Mouse (Mus musculus) stomach, postnatal 0 days (tissue): ENCODE measurements around the gene Ubqln4.

Experiments used
- CTCF ChIP-seq: IDR thresholded peaks from 2 replicates; pipeline ENCODE4 v1.5.1; 2016; ENCODE audit warnings: antibody characterized with exemption, low read depth, mild to moderate bottlenecking, moderate library complexity
- EP300 ChIP-seq: optimal IDR thresholded peaks from 2 replicates; pipeline ENCODE3; 2016; ENCODE audit warnings: antibody characterized with exemption

DNA sequence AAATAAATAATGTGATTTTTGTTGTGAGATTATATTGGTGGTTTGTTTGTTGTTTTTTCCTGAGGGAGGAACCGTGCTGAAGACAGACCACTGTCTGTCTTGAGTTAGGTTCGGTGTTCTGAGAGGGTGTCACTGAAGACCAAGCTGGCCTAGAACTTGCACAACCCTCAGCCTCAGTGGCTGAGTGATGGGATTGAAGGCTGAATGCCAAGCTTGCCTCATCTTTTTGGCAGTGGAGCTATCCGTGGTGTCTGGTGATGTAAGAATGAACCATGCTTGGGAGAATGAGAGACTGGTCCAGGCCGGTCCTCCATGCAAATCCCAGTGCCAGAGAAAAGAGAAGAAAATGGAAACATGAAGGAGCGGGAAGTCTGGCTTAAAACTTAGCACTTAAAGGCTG, 16.1 kb downstream of the Ubqln4 start:
- no peak for TF ChIP-seq CTCF
- TF ChIP-seq EP300: no peak
